Mouse (Mus musculus): ENCODE data around the gene Pik3r5. TPM values are rescaled to one million over a fixed set of nuclear protein-coding genes. Genes with fewer than 3 reads are reported as not detected.

Gene Pik3r5
- polyA plus RNA-seq, 2 experiments, result 0.46 to 0.66 TPM

GRCm38 (mm10) chr11:68480660-68481059 lies 48.7 kb downstream of the Pik3r5 start:
- H3K27ac ChIP-seq, result no peak overlapping the region
- H3K9ac ChIP-seq (replicated peaks), result no peak overlapping the region
- H3K4me3 ChIP-seq (ENCODE audit: insufficient read depth in 1 of 2, low read depth in 2 of 2, low read length in 2 of 2), result no peak overlapping the region
- H3K27me3 ChIP-seq (ENCODE audit: control insufficient read depth, insufficient read depth, low read length), result no peaks in the 10 kb centered on the region
- H3K4me1 ChIP-seq (replicated peaks; ENCODE audit: control insufficient read depth in 2 of 2, insufficient read depth in 2 of 2, low read length in 1 of 2), result no peaks in the 10 kb centered on the region
- DNase-seq (ENCODE audit: low read depth in 3 of 3, low spot score in 3 of 3) (no peak), ATAC-seq (ENCODE audit: insufficient read depth) (no peak)
- H3K4me2 ChIP-seq (ENCODE audit: low read depth), result no peak overlapping the region
- peak; percentile 27 for TF ChIP-seq CTCF (IDR thresholded peaks at IDR 0.05; ENCODE audit: low read depth)
- no peak for TF ChIP-seq EP300 (IDR thresholded peaks at IDR 0.05; ENCODE audit: low read depth)
- H3K9me3 ChIP-seq (ENCODE audit: control insufficient read depth, low read length), result no peaks in the 10 kb centered on the region
- 76% methylated on average over 4 of the region's 4 CpGs for WGBS (ENCODE audit: insufficient replicate concordance)
- no peaks in the 10 kb centered on the region for H3K36me3 ChIP-seq (replicated peaks; ENCODE audit: control insufficient read depth, insufficient read depth, low read depth)

GRCm38 (mm10) chr11:68482001-68482400 lies 50.1 kb downstream of the Pik3r5 start:
- Histone ChIP-seq H3K27me3 (ENCODE audit: control insufficient read depth, insufficient read depth, low read length) (no peaks in the 10 kb centered on the region), H3K4me1 (replicated peaks; ENCODE audit: control insufficient read depth in 2 of 2, insufficient read depth in 2 of 2, low read length in 1 of 2) (no peaks in the 10 kb centered on the region), H3K36me3 (replicated peaks; ENCODE audit: control insufficient read depth, insufficient read depth, low read depth) (no peaks in the 10 kb centered on the region), H3K4me3 (ENCODE audit: insufficient read depth in 1 of 2, low read depth in 2 of 2, low read length in 2 of 2) (no peak overlapping the region), H3K27ac (no peak overlapping the region), H3K9ac (replicated peaks) (no peak overlapping the region), H3K9me3 (ENCODE audit: control insufficient read depth, low read length) (no peaks in the 10 kb centered on the region), H3K4me2 (ENCODE audit: low read depth) (no peak overlapping the region)
- DNase-seq (ENCODE audit: low read depth in 3 of 3, low spot score in 3 of 3), result no peak
- ATAC-seq (ENCODE audit: insufficient read depth), result no peak
- TF ChIP-seq CTCF (IDR thresholded peaks at IDR 0.05; ENCODE audit: low read depth), result no peak
- no peak for TF ChIP-seq EP300 (IDR thresholded peaks at IDR 0.05; ENCODE audit: low read depth)

GRCm38 (mm10) chr11:68483213-68483612 lies 51.3 kb downstream of the Pik3r5 start:
- no peak overlapping the region for H3K4me2 ChIP-seq (ENCODE audit: low read depth)
- no peaks in the 10 kb centered on the region for H3K36me3 ChIP-seq (replicated peaks; ENCODE audit: control insufficient read depth, insufficient read depth, low read depth)
- H3K27ac ChIP-seq, result no peak overlapping the region
- WGBS (ENCODE audit: insufficient replicate concordance), result 26% methylated on average over 6 of the region's 6 CpGs
- H3K4me1 ChIP-seq (replicated peaks; ENCODE audit: control insufficient read depth in 2 of 2, insufficient read depth in 2 of 2, low read length in 1 of 2), result no peaks in the 10 kb centered on the region
- no peak for ATAC-seq (ENCODE audit: insufficient read depth)
- H3K4me3 ChIP-seq (ENCODE audit: insufficient read depth in 1 of 2, low read depth in 2 of 2, low read length in 2 of 2), result no peak overlapping the region
- no peaks in the 10 kb centered on the region for H3K9me3 ChIP-seq (ENCODE audit: control insufficient read depth, low read length)
- no peak for DNase-seq (ENCODE audit: low read depth in 3 of 3, low spot score in 3 of 3)
- H3K9ac ChIP-seq (replicated peaks), result no peak overlapping the region
- TF ChIP-seq EP300 (IDR thresholded peaks at IDR 0.05; ENCODE audit: low read depth) (no peak), CTCF (IDR thresholded peaks at IDR 0.05; ENCODE audit: low read depth) (no peak)
- no peaks in the 10 kb centered on the region for H3K27me3 ChIP-seq (ENCODE audit: control insufficient read depth, insufficient read depth, low read length)

GRCm38 (mm10) chr11:68484431-68484830 lies 52.5 kb downstream of the Pik3r5 start:
- Histone ChIP-seq H3K9me3 (ENCODE audit: control insufficient read depth, low read length) (no peaks in the 10 kb centered on the region), H3K36me3 (replicated peaks; ENCODE audit: control insufficient read depth, insufficient read depth, low read depth) (no peaks in the 10 kb centered on the region), H3K9ac (replicated peaks) (no peak overlapping the region), H3K27ac (no peak overlapping the region), H3K4me3 (ENCODE audit: insufficient read depth in 1 of 2, low read depth in 2 of 2, low read length in 2 of 2) (no peak overlapping the region), H3K4me2 (ENCODE audit: low read depth) (no peak overlapping the region), H3K27me3 (ENCODE audit: control insufficient read depth, insufficient read depth, low read length) (no peaks in the 10 kb centered on the region), H3K4me1 (replicated peaks; ENCODE audit: control insufficient read depth in 2 of 2, insufficient read depth in 2 of 2, low read length in 1 of 2) (no peaks in the 10 kb centered on the region)
- TF ChIP-seq CTCF (IDR thresholded peaks at IDR 0.05; ENCODE audit: low read depth), result no peak
- TF ChIP-seq EP300 (IDR thresholded peaks at IDR 0.05; ENCODE audit: low read depth), result no peak
- DNase-seq (ENCODE audit: low read depth in 3 of 3, low spot score in 3 of 3), result no peak
- ATAC-seq (ENCODE audit: insufficient read depth), result no peak
- WGBS (ENCODE audit: insufficient replicate concordance), result 68% methylated on average over 3 of the region's 3 CpGs

GRCm38 (mm10) chr11:68485206-68485942 lies 53.5 kb downstream of the Pik3r5 start:
- TF ChIP-seq CTCF (IDR thresholded peaks at IDR 0.05; ENCODE audit: low read depth) (peak; percentile 73), EP300 (IDR thresholded peaks at IDR 0.05; ENCODE audit: low read depth) (no peak)
- no peaks in the 10 kb centered on the region for H3K9me3 ChIP-seq (ENCODE audit: control insufficient read depth, low read length)
- H3K27ac ChIP-seq, result no peak overlapping the region
- 26% methylated on average over 8 of the region's 8 CpGs for WGBS (ENCODE audit: insufficient replicate concordance)
- H3K27me3 ChIP-seq (ENCODE audit: control insufficient read depth, insufficient read depth, low read length), result no peaks in the 10 kb centered on the region
- ATAC-seq (ENCODE audit: insufficient read depth) (no peak), DNase-seq (ENCODE audit: low read depth in 3 of 3, low spot score in 3 of 3) (peak; percentile 37 to 50 (median 42))
- H3K9ac ChIP-seq (replicated peaks), result no peak overlapping the region
- no peak overlapping the region for H3K4me2 ChIP-seq (ENCODE audit: low read depth)
- no peak overlapping the region for H3K4me3 ChIP-seq (ENCODE audit: insufficient read depth in 1 of 2, low read depth in 2 of 2, low read length in 2 of 2)
- no peaks in the 10 kb centered on the region for H3K36me3 ChIP-seq (replicated peaks; ENCODE audit: control insufficient read depth, insufficient read depth, low read depth)
- H3K4me1 ChIP-seq (replicated peaks; ENCODE audit: control insufficient read depth in 2 of 2, insufficient read depth in 2 of 2, low read length in 1 of 2), result no peaks in the 10 kb centered on the region

All from liver, embryonic 14.5 days (tissue).